Mouse (Mus musculus) intestine, embryonic 14.5 days (tissue): ENCODE measurements around the gene Gm13271. TPM values are rescaled to one million over a fixed set of nuclear protein-coding genes. Genes with fewer than 3 reads are reported as not detected.
A peak's percentile ranks its signal among the peaks of the same experiment; 100 is the strongest.
"Not testable (repeated sequence)": the region's sequence is repeated elsewhere in the genome, so short reads cannot be mapped to it uniquely, and the experiment has no call there.

ENCODE experiments used
- ATAC-seq: fragments of 200-750 bp; cut with Nextera tagmentation; replicated peaks from 2 replicates; pipeline ENCODE4 v1.8.0; 2017; ENCODE audit warnings: low read depth, moderate number of reproducible peaks, moderate TSS enrichment, moderate library complexity; ENCODE audit not compliant: low FRiP score, low TSS enrichment
- DNase-seq: peaks from one replicate; pipeline ENCODE4 v3.0.0-alpha.2; 2018; ENCODE audit warnings: low spot score
- H3K27ac ChIP-seq: fragments of 300-500 bp; sonication (generic); 2 replicates; pipeline ENCODE4 v1.5.1; 2014; ENCODE audit warnings: low read depth, mild to moderate bottlenecking, control low read depth
- H3K27me3 ChIP-seq: fragments of 300-500 bp; sonication (generic); replicated peaks from 2 replicates; pipeline ENCODE4 v1.6.1; 2014; ENCODE audit warnings: low read length, control low read depth; ENCODE audit not compliant: control insufficient read depth, insufficient read depth
- H3K36me3 ChIP-seq: fragments of 300-500 bp; sonication (generic); 2 replicates; pipeline ENCODE4 v1.6.1; 2014; ENCODE audit warnings: low read length, control low read depth; ENCODE audit not compliant: control insufficient read depth, insufficient read depth
- H3K4me1 ChIP-seq: fragments of 300-500 bp; sonication (generic); replicated peaks from 2 replicates; pipeline ENCODE4 v1.6.1; 2014; ENCODE audit warnings: low read length, control low read depth, mixed read lengths; ENCODE audit not compliant: control insufficient read depth, insufficient read depth
- H3K4me2 ChIP-seq: fragments of 300-500 bp; sonication (generic); 2 replicates; pipeline ENCODE4 v1.6.1; 2014; ENCODE audit warnings: low read length
- H3K4me3 ChIP-seq: fragments of 300-500 bp; sonication (generic); 2 replicates; pipeline ENCODE4 v1.5.1; 2014; ENCODE audit warnings: low read depth, low read length, control low read depth, mixed read lengths
- H3K9ac ChIP-seq: fragments of 300-500 bp; sonication (generic); 2 replicates; pipeline ENCODE4 v1.6.1; 2014; ENCODE audit warnings: mild to moderate bottlenecking, low read length
- H3K9me3 ChIP-seq: fragments of 300-500 bp; sonication (generic); 2 replicates; pipeline ENCODE4 v1.6.1; 2016; ENCODE audit warnings: low read length, control low read depth; ENCODE audit not compliant: control insufficient read depth
- WGBS: fragments of 180-500 bp; shearing (Covaris S2); extraction: QIAGEN DNeasy Blood & Tissue Kit; methylation state at CpG from one replicate; pipeline ENCODE4 v1.1.7; 2014; 5-methylcytosine and 5-hydroxymethylcytosine counted together
- polyA plus RNA-seq: library from polyadenylated mRNA; unstranded; fragments of >200 nt; fragmentation: Nextera tagmentation; extraction: Ambion mirVana; gene quantifications from 2 replicates; pipeline ENCODE4 v1.2.1, GENCODE M21; 2014

Gm13271 gene
- not detected in 2 replicates for polyA plus RNA-seq

DNA sequence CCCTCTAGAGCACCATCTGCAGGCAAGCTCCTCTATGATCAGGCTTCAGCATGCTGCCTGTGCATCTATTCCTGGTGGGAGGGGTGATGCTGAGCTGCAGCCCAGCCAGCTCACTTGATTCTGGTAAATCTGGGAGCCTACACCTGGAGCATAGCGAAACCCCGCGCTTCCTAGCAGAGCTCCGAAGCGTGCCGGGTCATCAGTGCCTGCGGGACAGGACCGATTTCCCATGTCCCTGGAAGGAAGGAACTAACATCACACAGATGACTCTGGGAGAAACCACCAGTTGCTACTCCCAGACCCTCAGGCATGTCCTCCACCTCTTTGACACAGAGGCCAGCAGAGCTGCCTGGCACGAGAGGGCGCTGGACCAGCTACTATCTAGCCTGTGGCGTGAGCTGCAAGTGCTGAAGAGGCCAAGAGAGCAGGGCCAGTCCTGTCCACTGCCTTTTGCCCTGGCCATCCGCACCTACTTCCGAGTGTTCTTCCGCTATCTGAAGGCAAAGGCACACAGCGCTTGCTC, at the start of gene Gm13271:
Gene Gm13271 (plus strand): TSS at position 51 of the 523 bp plus-strand sequence.
- H3K27me3 ChIP-seq, H3K4me1 ChIP-seq, H3K27ac ChIP-seq, H3K4me3 ChIP-seq, DNase-seq, ATAC-seq, H3K4me2 ChIP-seq, H3K9me3 ChIP-seq, H3K9ac ChIP-seq, H3K36me3 ChIP-seq: not testable (repeated sequence)
- 82% methylated on average over 15 of the region's 15 CpGs for WGBS

DNA sequence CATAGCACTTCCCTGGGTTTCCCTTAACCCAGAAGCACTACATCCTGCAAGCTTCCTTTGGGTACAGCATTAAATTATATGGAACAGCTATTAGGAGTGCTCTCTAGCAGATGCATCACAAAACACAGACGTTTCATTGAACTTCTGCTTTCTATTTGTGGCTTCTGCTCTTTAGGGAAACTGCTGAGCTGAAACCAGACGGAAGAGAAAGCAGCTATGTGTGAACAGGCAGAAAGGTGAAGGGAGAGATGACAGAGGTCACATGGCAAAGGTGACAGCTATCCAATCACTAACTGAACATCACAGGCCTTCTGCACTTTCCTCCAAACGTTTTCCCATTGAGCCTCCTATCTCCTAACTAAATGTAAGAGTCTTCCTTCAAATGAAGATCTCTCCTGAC, 48.7 kb upstream of the Gm13271 start:
- ATAC-seq (no peak), DNase-seq (no peak)
- WGBS: 39% methylated on average over 3 of the region's 3 CpGs
- H3K27me3 ChIP-seq: no peaks in the 10 kb centered on the region
- H3K36me3 ChIP-seq: no peaks in the 10 kb centered on the region
- H3K27ac ChIP-seq: no peak overlapping the region
- no peaks in the 10 kb centered on the region for H3K4me1 ChIP-seq
- H3K9ac ChIP-seq: no peak overlapping the region
- H3K4me2 ChIP-seq: no peak overlapping the region
- no peak overlapping the region for H3K4me3 ChIP-seq
- H3K9me3 ChIP-seq: no peaks in the 10 kb centered on the region

DNA sequence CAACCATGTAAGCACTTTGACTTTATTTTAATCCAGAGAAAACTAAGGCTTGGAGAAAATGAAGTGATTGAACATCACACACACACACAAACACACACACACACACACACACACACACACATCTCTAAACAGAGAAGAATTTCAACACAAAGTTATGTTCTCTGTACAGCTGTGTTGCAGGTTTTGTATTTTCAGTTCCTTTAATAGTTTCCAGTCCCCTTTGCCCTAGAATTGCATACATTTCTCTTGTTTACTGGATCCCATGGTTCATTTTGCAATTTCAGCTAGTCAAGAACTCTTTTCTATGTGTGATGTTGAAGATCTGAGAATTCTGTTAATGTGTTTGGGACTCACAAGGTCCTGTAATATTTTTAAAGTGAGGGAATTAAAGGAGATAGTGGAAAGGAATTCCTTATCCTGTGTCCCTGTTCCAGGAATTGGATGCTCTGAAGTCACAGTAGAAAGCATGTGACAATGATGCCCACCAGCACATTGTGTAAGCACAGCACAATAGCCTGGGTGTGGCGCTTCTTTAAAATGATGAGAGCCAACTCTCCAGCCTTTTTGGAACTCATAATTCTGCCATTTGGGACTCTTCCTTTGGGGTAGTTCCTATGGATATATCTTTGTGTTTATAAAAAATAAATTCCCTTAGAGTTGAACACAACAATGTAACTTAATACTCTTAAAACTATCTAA, 47.4 kb upstream of the Gm13271 start:
- no peaks in the 10 kb centered on the region for H3K27me3 ChIP-seq
- no peaks in the 10 kb centered on the region for H3K4me1 ChIP-seq
- ATAC-seq: no peak
- 85% methylated on average over 1 of the region's 1 CpGs for WGBS
- no peak overlapping the region for H3K4me3 ChIP-seq
- no peaks in the 10 kb centered on the region for H3K36me3 ChIP-seq
- DNase-seq: no peak
- H3K4me2 ChIP-seq: no peak overlapping the region
- H3K9ac ChIP-seq: no peak overlapping the region
- no peaks in the 10 kb centered on the region for H3K9me3 ChIP-seq
- H3K27ac ChIP-seq: no peak overlapping the region

DNA sequence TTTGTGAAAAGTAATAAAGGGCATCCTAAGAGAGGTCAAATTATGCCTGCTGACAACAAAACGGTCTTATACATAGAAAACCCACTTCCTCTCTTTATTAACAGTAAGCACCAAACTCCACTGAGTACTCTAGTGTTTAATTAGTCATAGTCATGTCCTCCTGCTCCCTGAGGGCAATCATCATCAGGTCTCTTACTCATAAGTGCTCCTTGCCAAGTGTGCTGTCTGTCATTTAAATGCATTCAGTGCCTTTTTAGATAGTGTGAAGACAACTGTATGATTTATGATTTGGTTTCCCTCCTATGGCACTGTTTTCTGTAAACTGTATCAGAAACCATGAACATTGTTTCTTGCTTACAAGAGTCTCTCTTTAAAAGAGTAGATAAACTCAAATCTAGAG, 40.4 kb upstream of the Gm13271 start:
- WGBS: 87% methylated on average over 1 of the region's 1 CpGs
- ATAC-seq: no peak

DNA sequence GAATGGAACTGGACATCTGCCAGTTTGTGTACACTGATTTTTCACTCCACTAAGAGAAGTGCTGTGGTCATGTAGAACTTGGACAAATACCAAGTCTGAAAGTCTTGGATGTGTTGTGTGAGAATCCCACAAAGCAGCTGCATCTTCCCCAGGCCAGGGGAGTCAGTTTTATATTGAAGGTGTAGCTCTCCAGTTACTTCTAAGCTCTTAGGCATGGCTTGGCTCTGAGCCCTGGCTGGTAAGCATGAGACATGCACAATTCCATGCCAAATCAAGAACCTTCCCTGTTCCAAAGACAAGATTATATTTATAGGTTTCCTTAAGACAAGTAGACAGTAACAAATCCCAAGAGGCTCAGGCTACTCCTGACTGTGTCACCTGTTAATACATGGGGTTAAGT, 39.6 kb upstream of the Gm13271 start:
- H3K9me3 ChIP-seq: no peaks in the 10 kb centered on the region
- no peak overlapping the region for H3K27ac ChIP-seq
- ATAC-seq: no peak
- H3K4me2 ChIP-seq: no peak overlapping the region
- H3K9ac ChIP-seq: no peak overlapping the region
- peaks cover 8% of the 10 kb centered on the region; the same call in 1 of the 2 replicates for H3K4me1 ChIP-seq
- H3K27me3 ChIP-seq: no peaks in the 10 kb centered on the region
- no peak for DNase-seq
- peaks cover 27% of the 10 kb centered on the region for H3K36me3 ChIP-seq
- H3K4me3 ChIP-seq: no peak overlapping the region

More for the DNA sequence above, 40.4 kb upstream of the Gm13271 start:
- H3K9ac ChIP-seq: no peak overlapping the region
- H3K4me1 ChIP-seq: peaks cover 6% of the 10 kb centered on the region; the same call in 1 of the 2 replicates
- H3K4me3 ChIP-seq: no peak overlapping the region
- peaks cover 24% of the 10 kb centered on the region for H3K36me3 ChIP-seq
- H3K27ac ChIP-seq: no peak overlapping the region
- H3K9me3 ChIP-seq: no peaks in the 10 kb centered on the region
- no peaks in the 10 kb centered on the region for H3K27me3 ChIP-seq
- DNase-seq: no peak
- no peak overlapping the region for H3K4me2 ChIP-seq

DNA sequence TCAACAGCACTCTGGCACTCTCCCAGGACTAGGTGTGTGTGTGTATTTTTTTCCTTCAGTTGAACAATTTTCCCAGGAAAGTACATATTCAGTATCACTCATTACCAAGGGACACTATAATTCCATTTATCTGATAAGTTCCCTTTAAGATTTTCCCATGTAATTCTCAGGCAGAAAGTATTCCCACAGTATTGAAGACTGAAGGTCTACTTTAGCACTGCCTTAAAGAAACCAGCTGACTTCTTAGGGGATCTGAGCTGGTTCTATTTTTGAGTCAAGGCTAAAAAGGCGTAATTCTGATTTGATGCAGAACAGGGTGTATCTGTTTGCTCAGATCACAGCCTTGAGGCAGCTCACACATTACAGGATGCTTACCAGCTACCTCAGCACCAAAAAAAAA, 36.0 kb upstream of the Gm13271 start:
- DNase-seq: no peak
- no peak for ATAC-seq
- no peaks in the 10 kb centered on the region for H3K27me3 ChIP-seq
- H3K36me3 ChIP-seq: peaks cover 34% of the 10 kb centered on the region
- H3K27ac ChIP-seq: no peak overlapping the region
- H3K9me3 ChIP-seq: no peaks in the 10 kb centered on the region
- 25% methylated on average over 1 of the region's 1 CpGs for WGBS
- H3K4me1 ChIP-seq: peaks cover 21% of the 10 kb centered on the region
- 0 out of 2 replicates have a peak overlapping the region, but pooled peaks have one; percentile 13 for H3K9ac ChIP-seq
- H3K4me2 ChIP-seq: peak overlapping the region; percentile 96
- H3K4me3 ChIP-seq: peak overlapping the region; percentile 29

DNA sequence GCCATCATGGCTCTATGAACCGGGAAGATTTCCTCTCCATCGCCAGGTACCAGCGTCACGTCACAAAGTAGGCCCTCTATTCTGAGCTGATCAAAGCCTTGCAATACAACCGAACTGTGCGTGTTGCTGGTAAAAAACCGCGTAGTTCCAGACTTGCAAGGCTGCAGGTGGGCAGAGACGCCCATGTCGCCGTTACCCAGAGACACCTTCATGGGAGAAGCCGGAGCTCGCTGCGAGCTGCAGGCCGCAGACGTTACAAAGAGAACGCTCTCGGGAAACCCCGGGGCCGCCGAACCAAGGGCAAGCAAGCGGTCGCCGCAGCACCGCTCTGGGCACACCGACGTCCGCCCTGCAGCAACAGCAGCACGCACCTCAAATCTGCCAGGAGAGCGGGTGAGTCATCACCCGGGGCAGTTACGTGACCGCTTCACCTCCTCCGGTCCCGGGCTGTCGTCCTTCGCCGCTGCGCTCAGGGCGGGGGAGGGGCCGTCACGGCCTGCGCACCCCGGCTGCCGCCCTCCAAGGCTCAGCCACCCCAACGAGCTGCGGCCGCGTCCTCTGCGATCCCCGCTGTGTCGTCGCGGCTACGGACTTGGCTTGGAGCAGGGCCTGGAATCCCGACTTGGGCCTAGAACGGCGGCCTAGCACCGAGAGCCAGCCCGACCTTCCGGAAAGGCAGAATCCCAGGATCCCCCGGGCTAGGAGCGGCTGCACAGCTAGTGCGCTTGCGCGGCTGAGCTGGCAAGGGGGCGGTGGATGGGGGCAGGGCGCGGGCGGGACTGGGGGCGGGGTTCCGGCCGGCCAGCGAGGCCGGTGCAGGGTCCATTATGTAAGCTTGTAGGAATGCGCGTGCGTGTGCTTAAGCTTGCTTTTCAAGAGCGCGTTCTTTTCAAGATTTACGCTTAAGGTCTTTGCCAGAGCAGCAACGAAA, 32.6 kb upstream of the Gm13271 start, which contains the start of the genes Gm26566 and Klhl9:
Gene Gm26566 (plus strand): TSS at position 15 of the 931 bp plus-strand sequence.
Gene Klhl9 (minus strand): TSS at position 675 of the 931 bp plus-strand sequence.
- under 1% methylated on average over 82 of the region's 82 CpGs for WGBS
- ATAC-seq: peak; percentile 93
- H3K9ac ChIP-seq: peak within 1 kb of the TSS; percentile 96
- no peaks in the 10 kb centered on the region for H3K9me3 ChIP-seq
- H3K27ac ChIP-seq: peak within 1 kb of the TSS; percentile 92
- DNase-seq: peak; percentile 96
- peaks cover 22% of the 10 kb centered on the region for H3K36me3 ChIP-seq
- H3K27me3 ChIP-seq: no peaks in the 10 kb centered on the region
- H3K4me2 ChIP-seq: peak within 1 kb of the TSS; percentile 96
- H3K4me3 ChIP-seq: peak within 1 kb of the TSS; percentile 98
- peaks cover 21% of the 10 kb centered on the region for H3K4me1 ChIP-seq

DNA sequence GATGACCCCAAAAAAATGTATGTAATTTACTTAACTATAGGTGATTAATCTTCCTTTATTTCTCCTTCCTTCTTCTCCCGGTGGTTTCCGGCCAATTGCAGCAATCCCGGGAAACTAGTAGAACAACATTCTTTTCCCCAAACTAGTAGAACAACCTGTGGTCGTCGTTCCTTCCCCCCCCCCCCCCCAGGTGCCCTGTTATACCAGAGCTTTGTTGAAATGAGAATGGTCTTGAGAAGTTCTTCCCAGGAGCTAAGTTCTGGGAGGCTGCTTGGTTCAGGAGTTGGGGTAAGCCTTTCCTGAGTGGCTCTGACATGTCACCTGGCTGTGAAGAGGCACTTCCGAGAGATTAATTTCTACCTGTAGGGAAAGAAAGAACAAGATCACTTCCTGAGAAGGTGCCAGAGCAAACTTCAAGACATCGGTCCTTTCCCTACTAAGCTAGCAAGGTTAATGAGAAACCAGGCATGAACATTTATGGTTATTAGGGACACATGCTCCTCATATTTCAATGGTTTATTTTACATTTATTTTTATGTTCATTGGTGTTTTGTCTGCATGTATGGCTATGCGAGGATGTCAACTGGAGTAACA, 31.1 kb upstream of the Gm13271 start:
- Histone ChIP-seq H3K4me3 (no peak overlapping the region), H3K36me3 (peaks cover 14% of the 10 kb centered on the region), H3K27me3 (no peaks in the 10 kb centered on the region), H3K4me2 (peak overlapping the region; percentile 96; the same call in 1 of the 2 replicates), H3K4me1 (peaks cover 18% of the 10 kb centered on the region), H3K27ac (peak overlapping the region; percentile 92), H3K9ac (no peak overlapping the region), H3K9me3 (no peaks in the 10 kb centered on the region)
- no peak for ATAC-seq
- 49% methylated on average over 8 of the region's 8 CpGs for WGBS
- peak; percentile 62 for DNase-seq
